Mouse (Mus musculus): Measurements from ENCODE around the gene Vmp1.

DNA sequence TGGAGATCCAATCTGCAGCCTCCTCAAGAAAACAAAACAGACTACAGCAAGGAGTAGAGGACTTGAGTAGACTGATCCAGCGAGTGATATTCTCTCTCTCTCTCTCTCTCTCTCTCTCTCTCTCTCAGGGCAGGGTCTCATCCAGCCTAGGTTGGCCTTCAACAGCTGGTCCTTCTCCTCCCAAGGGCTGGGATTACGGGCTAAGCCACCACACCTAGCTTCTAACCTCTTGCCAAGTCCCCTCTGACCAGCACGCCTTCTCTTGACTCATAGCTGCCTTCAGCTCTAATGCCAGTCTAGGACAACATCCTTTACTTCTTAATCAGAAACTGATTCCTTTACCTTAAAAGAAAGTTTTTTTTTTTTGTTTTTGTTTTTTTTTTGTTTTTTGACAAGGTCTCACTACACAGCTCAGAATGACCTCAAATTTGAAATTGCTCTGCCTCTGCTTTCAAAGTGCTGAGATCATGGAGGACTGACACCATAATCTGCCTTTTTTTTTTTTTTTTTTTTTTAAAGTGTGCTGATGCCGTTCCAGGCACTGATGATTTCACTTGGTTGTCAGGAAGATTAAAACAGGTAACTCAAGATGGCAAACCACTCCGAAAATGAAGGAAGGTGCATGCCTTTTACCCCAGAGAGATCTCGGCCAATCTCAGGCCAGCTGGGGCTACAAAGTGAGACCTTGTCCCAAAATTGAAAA is 105.4 kb downstream of the Vmp1 start:
- TF ChIP-seq GATA1 (IDR thresholded peaks at IDR 0.05; ENCODE audit: low read length) (no peak), TAL1 (IDR thresholded peaks at IDR 0.05; ENCODE audit: low read length) (no peak)

All from erythroblast, embryonic 14.5 days (primary cell).